Mouse (Mus musculus) ES-Bruce4 (cell line): ENCODE results near the gene Dpy30. TPM values are rescaled to one million over a fixed set of nuclear protein-coding genes. Genes with fewer than 3 reads are reported as not detected.
"Not testable (repeated sequence)": the region's sequence is repeated elsewhere in the genome, so short reads cannot be mapped to it uniquely, and the experiment has no call there.

ENCODE experiments used
- H3K27ac ChIP-seq: 2 replicates; pipeline ENCODE4 v1.5.1; 2012; ENCODE audit warnings: low read length, inconsistent platforms; ENCODE audit not compliant: insufficient read depth
- H3K27me3 ChIP-seq: 2 replicates; pipeline ENCODE4 v1.6.1; 2012; ENCODE audit warnings: mild to moderate bottlenecking, low read length, inconsistent platforms; ENCODE audit not compliant: control insufficient read depth, poor library complexity, insufficient read depth, severe bottlenecking
- H3K36me3 ChIP-seq: 2 replicates; pipeline ENCODE4 v1.6.1; 2012; ENCODE audit warnings: inconsistent platforms, mild to moderate bottlenecking, low read length, moderate library complexity; ENCODE audit not compliant: control insufficient read depth, poor library complexity, insufficient read depth, severe bottlenecking
- H3K4me1 ChIP-seq: one replicate; pipeline ENCODE4 v1.8.1; 2011; ENCODE audit warnings: low read length; ENCODE audit not compliant: control insufficient read depth, insufficient read depth
- H3K4me3 ChIP-seq: 2 replicates; pipeline ENCODE4 v1.5.1; 2011; ENCODE audit warnings: low read depth, mild to moderate bottlenecking, low read length
- H3K9ac ChIP-seq: 2 replicates; pipeline ENCODE4 v1.6.1; 2012; ENCODE audit warnings: low read depth, mild to moderate bottlenecking, inconsistent platforms; ENCODE audit not compliant: poor library complexity, severe bottlenecking
- H3K9me3 ChIP-seq: replicated peaks from 2 replicates; pipeline ENCODE4 v1.6.1; 2012; ENCODE audit warnings: mild to moderate bottlenecking, low read length, inconsistent platforms; ENCODE audit not compliant: control insufficient read depth, poor library complexity, insufficient read depth, severe bottlenecking
- CTCF ChIP-seq: IDR thresholded peaks from one replicate; pipeline ENCODE4 v1.8.1; 2011; ENCODE audit warnings: low read depth, low read length
- EP300 ChIP-seq: IDR thresholded peaks from 2 replicates; pipeline ENCODE4 v1.6.1; 2011; ENCODE audit warnings: low read depth, low read length; ENCODE audit not compliant: insufficient read depth
- POLR2A ChIP-seq: IDR thresholded peaks from one replicate; pipeline ENCODE4 v1.8.1; 2011; ENCODE audit warnings: low read length; ENCODE audit not compliant: insufficient read depth
- polyA plus RNA-seq: library from polyadenylated mRNA; stranded (reverse); fragments of >200 nt; gene quantifications from 2 replicates; pipeline ENCODE4 v1.2.4, GENCODE M21; 2011; ENCODE audit warnings: low read depth; ENCODE audit not compliant: missing spikeins, insufficient read depth, insufficient read length

The Dpy30 gene
- polyA plus RNA-seq, 1 experiment, result 257 TPM

GRCm38 (mm10) chr17:74315445-74316308 is 8.1 kb downstream of the Dpy30 start:
- Histone ChIP-seq H3K9ac (peak overlapping the region; percentile 87), H3K36me3 (peaks cover 17% of the 10 kb centered on the region), H3K4me1 (peaks cover 2% of the 10 kb centered on the region)

GRCm38 (mm10) chr17:74306021-74306420 is 17.7 kb downstream of the Dpy30 start:
- Histone ChIP-seq H3K36me3 (peaks cover 36% of the 10 kb centered on the region), H3K27ac (no peak overlapping the region), H3K4me3 (no peak overlapping the region), H3K27me3 (no peaks in the 10 kb centered on the region), H3K9ac (no peak overlapping the region), H3K9me3 (no peaks in the 10 kb centered on the region), H3K4me1 (no peaks in the 10 kb centered on the region)
- no peak for TF ChIP-seq CTCF
- TF ChIP-seq EP300, result no peak
- TF ChIP-seq POLR2A, result no peak

More at GRCm38 (mm10) chr17:74315445-74316308, 8.1 kb downstream of the Dpy30 start:
- peak overlapping the region; percentile 92 for H3K4me3 ChIP-seq
- H3K9me3 ChIP-seq, result no peaks in the 10 kb centered on the region
- TF ChIP-seq CTCF, result no peak
- peak overlapping the region; percentile 37 for H3K27ac ChIP-seq
- no peaks in the 10 kb centered on the region for H3K27me3 ChIP-seq

GRCm38 (mm10) chr17:74305616-74306015 is 18.1 kb downstream of the Dpy30 start:
- no peak overlapping the region for H3K27ac ChIP-seq
- H3K27me3 ChIP-seq, result no peaks in the 10 kb centered on the region
- no peak overlapping the region for H3K4me3 ChIP-seq
- H3K9me3 ChIP-seq, result no peaks in the 10 kb centered on the region
- H3K4me1 ChIP-seq, result no peaks in the 10 kb centered on the region
- H3K36me3 ChIP-seq, result peaks cover 36% of the 10 kb centered on the region
- no peak overlapping the region for H3K9ac ChIP-seq
- TF ChIP-seq EP300 (no peak), POLR2A (no peak), CTCF (no peak)

- Histone ChIP-seq H3K4me3 (no peak overlapping the region), H3K27ac (peak overlapping the region; percentile 61), H3K9ac (no peak overlapping the region; the same call in 1 of the 2 replicates), H3K4me1 (no peaks in the 10 kb centered on the region), H3K9me3 (no peaks in the 10 kb centered on the region), H3K27me3 (no peaks in the 10 kb centered on the region), H3K36me3 (peaks cover 34% of the 10 kb centered on the region)
- TF ChIP-seq CTCF (no peak), POLR2A (no peak), EP300 (no peak)
Measured at GRCm38 (mm10) chr17:74304060-74304459, 19.7 kb downstream of the Dpy30 start.

- Histone ChIP-seq H3K27ac (peak overlapping the region; percentile 21; the same call in 1 of the 2 replicates), H3K4me3 (no peak overlapping the region), H3K36me3 (peaks cover 13% of the 10 kb centered on the region), H3K9me3 (no peaks in the 10 kb centered on the region), H3K4me1 (no peaks in the 10 kb centered on the region), H3K9ac (no peak overlapping the region), H3K27me3 (no peaks in the 10 kb centered on the region)
- TF ChIP-seq EP300 (no peak), CTCF (no peak), POLR2A (no peak)
Measured at GRCm38 (mm10) chr17:74300089-74300488, 23.7 kb downstream of the Dpy30 start.

GRCm38 (mm10) chr17:74296991-74297390 is 26.8 kb downstream of the Dpy30 start:
- H3K9ac ChIP-seq, H3K4me1 ChIP-seq, H3K27me3 ChIP-seq, H3K36me3 ChIP-seq, H3K4me3 ChIP-seq, H3K27ac ChIP-seq, H3K9me3 ChIP-seq: not testable (repeated sequence)
